8 mouse cellular contexts compared by ENCODE assay signal in genomic region chr2:134871692-134872489, GRCm38 (mm10).
DNase-seq lines count a peak whose midpoint lies in the region; ATAC-seq lines count a peak whose summit lies in the region.
"Had no signal": no experiment of that assay in that cellular context is flagged by ENCODE, and none has a peak within 500 bp of the region (broad histone marks: within the 10 kb centered on the region; RNA-seq: fewer than 3 reads in every experiment).

No protein-coding gene starts in this region.

- H3K27me3 ChIP-seq in forebrain, embryonic 15.5 days: no peaks in the 10 kb centered on the region
- H3K27me3 ChIP-seq in hindbrain, embryonic 11.5 days (ENCODE audit: control insufficient read depth, insufficient read depth, low read length): no peaks in the 10 kb centered on the region
- H3K27me3 ChIP-seq in midbrain, embryonic 12.5 days: no peaks in the 10 kb centered on the region

- no peak overlapping the region for H3K27ac ChIP-seq in forebrain, embryonic 15.5 days (replicated peaks)
- no peak overlapping the region for H3K27ac ChIP-seq in hindbrain, embryonic 11.5 days (ENCODE audit: low read depth, low read length)
- no peak overlapping the region for H3K27ac ChIP-seq in midbrain, embryonic 12.5 days (replicated peaks)

- peak; percentile 10 for DNase-seq in kidney, postnatal 14 days
- no peak for DNase-seq in kidney, postnatal 10 days
- DNase-seq in hindbrain, embryonic 11.5 days (ENCODE audit: low spot score): peak; percentile 9
- DNase-seq in cerebellum, adult 9-10 months: no peak
- DNase-seq: left cerebral cortex, postnatal 4 days had no signal

- WGBS in forebrain, embryonic 15.5 days: 66% methylated on average over 9 of the region's 9 CpGs
- WGBS in hindbrain, embryonic 11.5 days: 53% methylated on average over 9 of the region's 9 CpGs
- WGBS in midbrain, embryonic 12.5 days: 68% methylated on average over 9 of the region's 9 CpGs

- H3K4me2 ChIP-seq in forebrain, embryonic 15.5 days (replicated peaks): no peak overlapping the region
- no peak overlapping the region for H3K4me2 ChIP-seq in hindbrain, embryonic 11.5 days (replicated peaks; ENCODE audit: low read depth, low read length)
- H3K4me2 ChIP-seq in midbrain, embryonic 12.5 days (replicated peaks): no peak overlapping the region

- ATAC-seq in forebrain, embryonic 15.5 days (replicated peaks): 0 out of 2 replicates have a peak, but pooled peaks have one; percentile 55
- peak; percentile 41 for ATAC-seq in hindbrain, embryonic 11.5 days (ENCODE audit: low FRiP score)
- peak; percentile 58 for ATAC-seq in midbrain, embryonic 12.5 days (ENCODE audit: low FRiP score, low read depth)
- ATAC-seq in monocyte, adult 5-6 weeks (replicated peaks; ENCODE audit: insufficient number of reproducible peaks, low FRiP score, low TSS enrichment, poor library complexity, severe bottlenecking): no peak

- no peaks in the 10 kb centered on the region for H3K9me3 ChIP-seq in forebrain, embryonic 15.5 days
- H3K9me3 ChIP-seq in hindbrain, embryonic 11.5 days (ENCODE audit: control insufficient read depth, low read length): no peaks in the 10 kb centered on the region
- H3K9me3 ChIP-seq in midbrain, embryonic 12.5 days: no peaks in the 10 kb centered on the region

- no peak overlapping the region for H3K9ac ChIP-seq in forebrain, embryonic 15.5 days (replicated peaks)
- H3K9ac ChIP-seq in hindbrain, embryonic 11.5 days (ENCODE audit: low read depth, low read length): no peak overlapping the region
- no peak overlapping the region for H3K9ac ChIP-seq in midbrain, embryonic 12.5 days (replicated peaks)

- no peaks in the 10 kb centered on the region for H3K36me3 ChIP-seq in forebrain, embryonic 15.5 days
- no peaks in the 10 kb centered on the region for H3K36me3 ChIP-seq in hindbrain, embryonic 11.5 days (ENCODE audit: control insufficient read depth, insufficient read depth, low read length)
- H3K36me3 ChIP-seq in midbrain, embryonic 12.5 days: no peaks in the 10 kb centered on the region

- H3K4me3 ChIP-seq in forebrain, embryonic 15.5 days: no peak overlapping the region
- H3K4me3 ChIP-seq in hindbrain, embryonic 11.5 days (ENCODE audit: low read depth, low read length): no peak overlapping the region
- H3K4me3 ChIP-seq in midbrain, embryonic 12.5 days: no peak overlapping the region

- 0 out of 2 replicates have a peak, but pooled peaks cover 6% of the 10 kb centered on the region for H3K4me1 ChIP-seq in forebrain, embryonic 15.5 days
- H3K4me1 ChIP-seq in hindbrain, embryonic 11.5 days (replicated peaks; ENCODE audit: control insufficient read depth, insufficient read depth, low read length): no peaks in the 10 kb centered on the region
- H3K4me1 ChIP-seq in midbrain, embryonic 12.5 days: no peaks in the 10 kb centered on the region

Comparison
In these comparisons a context has a peak if more than half of its experiments do, and no peak if none do; other contexts are left out.
1. DNase-seq: peak in kidney, postnatal 14 days (single experiment) and hindbrain, embryonic 11.5 days (single experiment); none in kidney, postnatal 10 days (single experiment) and cerebellum, adult 9-10 months (single experiment).